21 mouse cellular contexts compared by ENCODE assay signal in genomic region chr6:119083559-119083958, GRCm38 (mm10).
DNase-seq lines count a peak whose midpoint lies in the region; ATAC-seq and TF ChIP-seq lines count a peak whose summit lies in the region.
"Had no signal": no experiment of that assay in that cellular context is flagged by ENCODE, and none has a peak within 500 bp of the region (broad histone marks: within the 10 kb centered on the region; RNA-seq: fewer than 3 reads in every experiment).

No protein-coding gene starts in this region.

- no peak overlapping the region for H3K4me3 ChIP-seq in heart, embryonic 13.5 days
- H3K4me3 ChIP-seq in embryonic fibroblast, embryonic 13.5 days (ENCODE audit: insufficient read depth, low read length), result no peak overlapping the region
- H3K4me3 ChIP-seq: embryonic facial prominence, embryonic 10.5 days; erythroblast, embryonic 14.5 days; liver, embryonic 15.5 days; neural tube, embryonic 12.5 days had no signal

- peak overlapping the region; percentile 76 for H3K27ac ChIP-seq in heart, embryonic 13.5 days (replicated peaks)
- H3K27ac ChIP-seq in embryonic fibroblast, embryonic 13.5 days (ENCODE audit: insufficient read depth, low read length), result peak overlapping the region; percentile 95
- H3K27ac ChIP-seq: embryonic facial prominence, embryonic 10.5 days; hindbrain, embryonic 14.5 days; liver, embryonic 15.5 days; neural tube, embryonic 12.5 days had no signal

- no peaks in the 10 kb centered on the region for H3K27me3 ChIP-seq in heart, embryonic 13.5 days (replicated peaks)
- H3K27me3 ChIP-seq: neural tube, embryonic 12.5 days had no signal

- 0 out of 2 replicates have a peak, but pooled peaks cover 3% of the 10 kb centered on the region for H3K36me3 ChIP-seq in heart, embryonic 13.5 days
- H3K36me3 ChIP-seq: embryonic facial prominence, embryonic 10.5 days; G1E; liver, embryonic 15.5 days; neural tube, embryonic 12.5 days had no signal

- ATAC-seq in heart, embryonic 13.5 days (ENCODE audit: extremely low read depth, insufficient number of reproducible peaks, low FRiP score, low TSS enrichment), result no peak
- ATAC-seq: CD4-positive, CD25-positive, alpha-beta regulatory T cell, adult 4 months; forebrain, embryonic 14.5 days had no signal

- DNase-seq in adrenal gland, adult (ENCODE audit: inconsistent age in 2 of 2, low spot score in 1 of 2), result peak; percentile 61 to 79
- DNase-seq in adrenal gland, adult 8-10 months, result no peak
- DNase-seq in heart, adult 18-20 months, result no peak
- peak; percentile 56 for DNase-seq in lung, postnatal 36 days
- no peak for DNase-seq in kidney, adult 11 months
- no peak for DNase-seq in urinary bladder, postnatal 25 days (ENCODE audit: low spot score)
- DNase-seq: cerebellum, adult 11-12 months; cerebellum, postnatal 25 days; kidney, adult 8-10 months; kidney, postnatal 36 days; thymus, postnatal 25 days had no signal

- 25% methylated on average over 7 of the region's 7 CpGs for WGBS in heart, embryonic 13.5 days

- no peak for TF ChIP-seq CTCF in embryonic fibroblast, embryonic 13.5 days (IDR thresholded peaks at IDR 0.05; ENCODE audit: borderline replicate concordance, insufficient read depth, low read length)

- H3K9ac ChIP-seq in heart, embryonic 13.5 days, result no peak overlapping the region
- H3K9ac ChIP-seq: hindbrain, embryonic 14.5 days; liver, embryonic 15.5 days; neural tube, embryonic 12.5 days had no signal

- H3K4me1 ChIP-seq in heart, embryonic 13.5 days, result peaks cover 86% of the 10 kb centered on the region
- peaks cover 24% of the 10 kb centered on the region for H3K4me1 ChIP-seq in embryonic fibroblast, embryonic 13.5 days (ENCODE audit: control insufficient read depth, insufficient read depth, low read length)
- H3K4me1 ChIP-seq: liver, embryonic 15.5 days; neural tube, embryonic 12.5 days had no signal

- peak overlapping the region; percentile 5 for H3K4me2 ChIP-seq in heart, embryonic 13.5 days
- H3K4me2 ChIP-seq: hindbrain, embryonic 14.5 days; liver, embryonic 15.5 days; neural tube, embryonic 12.5 days had no signal

- no peaks in the 10 kb centered on the region for H3K9me3 ChIP-seq in heart, embryonic 13.5 days
- H3K9me3 ChIP-seq: embryonic facial prominence, embryonic 10.5 days; liver, embryonic 15.5 days; neural tube, embryonic 12.5 days had no signal

- TF ChIP-seq POLR2A in embryonic fibroblast, embryonic 13.5 days (IDR thresholded peaks at IDR 0.05; ENCODE audit: low read depth, low read length), result no peak

Comparison
In these comparisons a context has a peak if more than half of its experiments do, and no peak if none do; other contexts are left out.
1. DNase-seq: peak in adrenal gland, adult (2 of 2) and lung, postnatal 36 days (single experiment); none in adrenal gland, adult 8-10 months (single experiment), heart, adult 18-20 months (0 of 2), kidney, adult 11 months (single experiment) and urinary bladder, postnatal 25 days (single experiment).